Comparison of ENCODE assay signal across 23 mouse cellular contexts in genomic region chr3:115730336-115730735, GRCm38 (mm10). TPM values are rescaled to one million over a fixed set of nuclear protein-coding genes. Genes with fewer than 3 reads are reported as not detected.
DNase-seq lines count a peak whose midpoint lies in the region; ATAC-seq and TF ChIP-seq lines count a peak whose summit lies in the region.
"Had no signal": no experiment of that assay in that cellular context is flagged by ENCODE, and none has a peak within 500 bp of the region (broad histone marks: within the 10 kb centered on the region; RNA-seq: fewer than 3 reads in every experiment).

No protein-coding gene starts in this region.

- DNase-seq in spleen, adult 2 months (ENCODE audit: low read depth in 1 of 2, low spot score in 2 of 2), result no peak
- no peak for DNase-seq in spleen, postnatal 10 days (ENCODE audit: low spot score in 2 of 2)
- peak; percentile 27 for DNase-seq in CD4-positive helper T cell, adult 2 months (ENCODE audit: low read depth, low spot score)
- DNase-seq in splenic B cell, adult 2 months (ENCODE audit: low read depth, low spot score), result peak; percentile 46
- DNase-seq in urinary bladder, adult 18-20 months (ENCODE audit: low spot score in 2 of 2), result no peak
- no peak for DNase-seq in midbrain, embryonic 14.5 days
- DNase-seq: adrenal gland, adult 2 months; adrenal gland, postnatal 10 days; adrenal gland, postnatal 25 days; cerebellum, adult 11 months; cerebellum, adult 18-20 months; cerebellum, adult 8-10 months; cerebellum, adult 9-11 months; cerebellum, postnatal 14 days; cerebellum, postnatal 36 days; embryo, embryonic 11 days had no signal

- ATAC-seq in midbrain, embryonic 14.5 days (ENCODE audit: low FRiP score, low TSS enrichment), result no peak
- ATAC-seq: forebrain, embryonic 14.5 days; forebrain, embryonic 16.5 days had no signal

- H3K27ac ChIP-seq in spleen, adult 2 months (ENCODE audit: insufficient read depth, low read length), result 0 out of 2 replicates have a peak overlapping the region, but pooled peaks have one; percentile 26
- no peak overlapping the region for H3K27ac ChIP-seq in midbrain, embryonic 14.5 days (replicated peaks; ENCODE audit: low read depth, low read length)
- H3K27ac ChIP-seq: embryonic facial prominence, embryonic 13.5 days; embryonic facial prominence, embryonic 15.5 days; forebrain, embryonic 10.5 days; forebrain, embryonic 12.5 days had no signal

- no peak overlapping the region for H3K4me3 ChIP-seq in spleen, adult 2 months (ENCODE audit: extremely low read depth, insufficient read depth, insufficient read length)
- H3K4me3 ChIP-seq in midbrain, embryonic 14.5 days (replicated peaks; ENCODE audit: low read depth, low read length), result no peak overlapping the region
- H3K4me3 ChIP-seq: embryonic facial prominence, embryonic 13.5 days; embryonic facial prominence, embryonic 15.5 days; erythroblast, embryonic 14.5 days; forebrain, embryonic 10.5 days; forebrain, embryonic 12.5 days had no signal

- no peaks in the 10 kb centered on the region for H3K27me3 ChIP-seq in spleen, adult 2 months (ENCODE audit: control insufficient read depth, insufficient read depth, low read length)
- H3K27me3 ChIP-seq in splenic B cell, adult 2 months (ENCODE audit: control insufficient read depth, insufficient read depth, low read length, poor library complexity, severe bottlenecking), result no peaks in the 10 kb centered on the region
- H3K27me3 ChIP-seq in midbrain, embryonic 14.5 days (ENCODE audit: control insufficient read depth, insufficient read depth, low read length), result no peaks in the 10 kb centered on the region
- H3K27me3 ChIP-seq: embryonic facial prominence, embryonic 13.5 days; embryonic facial prominence, embryonic 15.5 days; forebrain, embryonic 12.5 days had no signal

- no peak for TF ChIP-seq CTCF in spleen, adult 2 months (IDR thresholded peaks at IDR 0.05; ENCODE audit: extremely low read depth, insufficient read depth, insufficient read length, insufficient replicate concordance)

- H3K4me2 ChIP-seq in midbrain, embryonic 14.5 days (ENCODE audit: low read length), result no peak overlapping the region
- H3K4me2 ChIP-seq: embryonic facial prominence, embryonic 13.5 days; embryonic facial prominence, embryonic 15.5 days; forebrain, embryonic 12.5 days had no signal

- no peak for TF ChIP-seq POLR2A in spleen, adult 2 months (IDR thresholded peaks at IDR 0.05; ENCODE audit: low read depth, low read length)

- whole genome bisulfite sequencing in spleen, adult 2 months, result 82% methylated on average over 7 of the region's 7 CpGs
- WGBS in midbrain, embryonic 14.5 days, result 95% methylated on average over 7 of the region's 7 CpGs

- H3K9me3 ChIP-seq in midbrain, embryonic 14.5 days (ENCODE audit: control insufficient read depth, low read length), result no peaks in the 10 kb centered on the region
- H3K9me3 ChIP-seq: embryonic facial prominence, embryonic 13.5 days; embryonic facial prominence, embryonic 15.5 days; forebrain, embryonic 10.5 days; forebrain, embryonic 12.5 days had no signal

- H3K4me1 ChIP-seq in spleen, adult 2 months (ENCODE audit: control insufficient read depth, insufficient read depth, insufficient read length), result peaks cover 11% of the 10 kb centered on the region; the same call in 1 of the 2 replicates
- H3K4me1 ChIP-seq in midbrain, embryonic 14.5 days (ENCODE audit: control insufficient read depth, insufficient read depth, low read length), result no peaks in the 10 kb centered on the region
- H3K4me1 ChIP-seq: embryonic facial prominence, embryonic 13.5 days; embryonic facial prominence, embryonic 15.5 days; forebrain, embryonic 10.5 days; forebrain, embryonic 12.5 days had no signal

- H3K9ac ChIP-seq in midbrain, embryonic 14.5 days (replicated peaks; ENCODE audit: low read length), result no peak overlapping the region
- H3K9ac ChIP-seq: embryonic facial prominence, embryonic 13.5 days; embryonic facial prominence, embryonic 15.5 days; forebrain, embryonic 12.5 days had no signal

- H3K36me3 ChIP-seq in spleen, adult 2 months (ENCODE audit: control insufficient read depth, insufficient read depth, low read length), result no peaks in the 10 kb centered on the region
- no peaks in the 10 kb centered on the region for H3K36me3 ChIP-seq in splenic B cell, adult 2 months (ENCODE audit: control insufficient read depth, insufficient read depth, low read length, poor library complexity, severe bottlenecking)
- H3K36me3 ChIP-seq in midbrain, embryonic 14.5 days (ENCODE audit: control insufficient read depth, insufficient read depth, low read length), result no peaks in the 10 kb centered on the region
- H3K36me3 ChIP-seq: embryonic facial prominence, embryonic 13.5 days; embryonic facial prominence, embryonic 15.5 days; forebrain, embryonic 10.5 days; forebrain, embryonic 12.5 days had no signal

RNA-seq across cellular contexts. Expression of gene S1pr1, which starts 15.5 kb away (rescaled TPM):
- polyA plus RNA-seq in spleen, adult 2 months (2012; rRNA removed), result 138 and 187 TPM in 2 replicates
- 26.1 and 32.2 TPM in 2 replicates for polyA plus RNA-seq in midbrain, embryonic 14.5 days (2014; fragmentation: Nextera tagmentation; extraction: Ambion mirVana)
- polyA plus RNA-seq: erythroblast, embryonic 14.5 days had no signal

Comparison
In these comparisons a context has a peak if more than half of its experiments do, and no peak if none do; other contexts are left out.
1. DNase-seq: peak in CD4-positive helper T cell, adult 2 months (single experiment) and splenic B cell, adult 2 months (single experiment); none in spleen, adult 2 months (0 of 2), spleen, postnatal 10 days (0 of 2), urinary bladder, adult 18-20 months (0 of 2) and midbrain, embryonic 14.5 days (single experiment).